Mouse (Mus musculus) midbrain, embryonic 10.5 days (tissue): ENCODE results near the gene Cfap61. TPM values are rescaled to one million over a fixed set of nuclear protein-coding genes. Genes with fewer than 3 reads are reported as not detected.
A peak's percentile ranks its signal among the peaks of the same experiment; 100 is the strongest.

ENCODE experiments used
- DNase-seq: peaks from one replicate; pipeline ENCODE4 v3.0.0-alpha.2; 2017; ENCODE audit warnings: low spot score
- H3K27ac ChIP-seq: fragments of 300-500 bp; sonication (generic); replicated peaks from 2 replicates; pipeline ENCODE4 v1.5.1; 2016; ENCODE audit warnings: mild to moderate bottlenecking
- H3K27me3 ChIP-seq: fragments of 300-500 bp; sonication (generic); 2 replicates; pipeline ENCODE4 v1.6.1; 2016; ENCODE audit warnings: low read depth, mild to moderate bottlenecking; ENCODE audit not compliant: poor library complexity, severe bottlenecking
- H3K36me3 ChIP-seq: fragments of 300-500 bp; sonication (generic); 2 replicates; pipeline ENCODE4 v1.6.1; 2016; ENCODE audit warnings: mild to moderate bottlenecking, moderate library complexity
- H3K4me1 ChIP-seq: fragments of 300-500 bp; sonication (generic); 2 replicates; pipeline ENCODE4 v1.6.1; 2016
- H3K4me3 ChIP-seq: fragments of 300-500 bp; sonication (generic); 2 replicates; pipeline ENCODE4 v1.5.1; 2016; ENCODE audit warnings: mild to moderate bottlenecking, moderate library complexity
- H3K9me3 ChIP-seq: fragments of 300-500 bp; sonication (generic); replicated peaks from 2 replicates; pipeline ENCODE4 v1.6.1; 2016; ENCODE audit warnings: mild to moderate bottlenecking
- WGBS: fragments of 180-500 bp; shearing (Covaris S2); methylation state at CpG from one replicate; pipeline ENCODE4 v1.1.7; 2016; 5-methylcytosine and 5-hydroxymethylcytosine counted together
- polyA plus RNA-seq: library from polyadenylated mRNA; unstranded; fragments of >200 nt; fragmentation: Nextera tagmentation; extraction: Ambion mirVana; gene quantifications from 2 replicates; pipeline ENCODE4 v1.2.1, GENCODE M21; 2016

The Cfap61 gene
- polyA plus RNA-seq, 1 experiment from 2014 or later: 0.75 TPM

DNA sequence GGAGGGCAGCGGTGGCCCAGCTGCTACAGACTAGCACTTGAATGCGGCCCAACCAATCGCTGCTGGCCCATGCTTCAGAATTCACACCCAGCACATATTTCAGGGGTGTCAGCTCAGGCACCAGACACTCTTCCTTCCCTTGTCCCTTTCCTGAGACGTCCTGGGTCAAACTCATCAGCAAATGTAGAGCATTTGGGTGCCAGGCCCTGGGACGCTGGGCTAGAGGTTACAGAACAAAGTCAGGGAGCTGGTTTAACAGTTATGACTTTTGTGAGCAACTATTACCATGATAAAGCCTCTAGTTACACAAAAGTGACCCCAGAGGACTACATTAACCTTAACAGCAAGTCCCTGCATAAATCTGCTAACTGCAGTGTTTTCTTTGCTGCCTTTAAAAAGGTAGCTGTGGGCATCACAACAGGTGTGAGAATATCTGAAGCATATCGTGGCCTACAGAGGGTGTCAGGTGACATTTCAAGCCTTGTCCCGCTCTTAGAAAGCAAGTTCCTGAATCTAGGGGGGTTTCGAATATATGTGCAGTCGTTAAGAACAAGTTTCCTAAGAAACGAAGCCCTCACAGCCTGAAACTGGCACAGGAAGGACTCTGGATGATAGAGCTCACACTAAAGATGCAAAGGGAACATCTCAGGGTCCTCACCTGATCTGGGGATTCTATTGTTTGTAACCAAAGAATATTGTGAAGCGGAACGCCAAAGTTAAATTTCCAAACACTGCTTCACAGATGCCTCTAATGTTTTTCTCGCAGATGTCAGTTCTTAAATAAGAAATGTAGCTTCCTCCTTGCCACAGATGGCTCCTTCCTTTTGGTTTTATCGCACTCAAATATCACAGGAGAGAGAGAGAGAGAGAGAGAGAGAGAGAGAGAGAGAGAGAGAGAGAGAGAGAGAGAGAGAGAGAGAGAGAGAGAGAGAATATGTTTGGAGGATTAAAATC lies 281.8 kb downstream of the Cfap61 start:
- 11% methylated on average over 14 of the region's 14 CpGs for WGBS
- Histone ChIP-seq H3K36me3 (no peaks in the 10 kb centered on the region), H3K4me3 (peak overlapping the region; percentile 49; the same call in 1 of the 2 replicates), H3K4me1 (peaks cover 71% of the 10 kb centered on the region), H3K9me3 (no peaks in the 10 kb centered on the region), H3K27ac (peak overlapping the region; percentile 89), H3K27me3 (peaks cover 93% of the 10 kb centered on the region)
- peak; percentile 22 for DNase-seq

DNA sequence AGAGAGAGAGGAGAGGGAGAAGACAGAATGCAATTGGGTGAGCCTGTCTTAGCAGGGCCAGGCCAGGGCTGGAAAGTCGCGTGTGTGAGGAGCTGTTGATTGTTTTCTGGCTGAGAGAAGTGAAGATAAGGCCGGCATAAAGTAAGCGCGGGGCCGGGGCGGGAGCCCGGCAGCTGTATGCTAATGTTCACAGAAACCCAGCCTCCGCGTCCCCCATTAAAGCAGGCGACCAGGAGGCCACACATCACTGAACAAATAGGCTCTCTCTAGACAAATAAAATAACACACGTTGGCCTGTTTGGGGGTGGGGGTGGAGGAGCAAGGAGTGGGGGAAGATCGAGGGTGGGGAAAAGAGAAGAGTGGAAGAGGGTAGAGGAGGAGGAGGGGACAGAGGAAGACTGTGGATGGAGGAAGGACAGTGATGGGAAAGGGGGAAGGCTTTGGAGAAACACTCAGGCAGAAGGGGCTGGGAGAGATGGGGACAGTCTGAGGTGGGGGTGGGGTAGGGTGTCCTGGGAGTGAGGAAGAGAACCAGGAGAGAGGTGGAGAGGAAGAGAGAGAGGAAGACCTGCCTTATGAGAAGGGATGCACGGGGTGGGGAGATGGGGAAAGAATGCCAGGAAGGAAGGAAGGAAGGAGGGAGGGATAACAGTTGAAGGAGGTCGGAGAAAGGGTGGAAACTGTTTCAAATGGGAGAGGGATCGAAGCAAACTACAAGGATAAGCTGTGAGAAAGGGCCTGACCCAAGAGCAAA lies 282.8 kb downstream of the Cfap61 start:
- peaks cover 98% of the 10 kb centered on the region for H3K27me3 ChIP-seq
- WGBS: 1% methylated on average over 16 of the region's 16 CpGs
- peak overlapping the region; percentile 49 for H3K4me3 ChIP-seq

DNA sequence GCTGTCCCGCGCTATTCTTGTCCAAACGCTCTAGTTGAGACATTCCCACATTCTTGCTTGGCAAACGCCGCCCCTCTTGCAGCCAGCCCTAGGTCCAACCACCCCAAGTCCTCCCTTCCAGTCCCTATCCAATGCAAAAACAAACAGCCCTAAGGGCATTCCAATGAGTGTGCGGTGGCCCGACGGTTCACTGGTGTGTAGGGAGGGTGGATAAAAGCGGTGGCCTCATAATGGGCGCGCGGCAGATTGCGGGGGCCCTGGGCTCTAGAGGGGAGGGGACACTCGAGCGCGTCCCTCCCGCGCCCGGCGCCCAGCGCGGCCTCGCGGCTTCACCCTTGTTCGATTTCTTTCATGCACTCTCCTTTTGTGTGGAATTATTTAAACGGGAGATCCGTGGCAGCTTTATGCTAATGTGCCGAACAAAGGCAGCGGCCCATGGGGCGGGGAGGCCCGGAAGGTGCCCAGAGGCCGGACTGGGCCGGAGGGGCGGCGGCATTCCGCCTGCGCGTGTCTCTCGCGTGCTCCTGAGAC lies 283.6 kb downstream of the Cfap61 start:
- peaks cover 98% of the 10 kb centered on the region for H3K27me3 ChIP-seq
- peak overlapping the region; percentile 89 for H3K27ac ChIP-seq
- peak overlapping the region; percentile 49 for H3K4me3 ChIP-seq
- H3K9me3 ChIP-seq: no peaks in the 10 kb centered on the region
- peaks cover 88% of the 10 kb centered on the region for H3K4me1 ChIP-seq
- no peaks in the 10 kb centered on the region for H3K36me3 ChIP-seq
- DNase-seq: peak; percentile 88
- under 1% methylated on average over 40 of the region's 40 CpGs for WGBS

More for the DNA sequence above, 282.8 kb downstream of the Cfap61 start:
- H3K9me3 ChIP-seq: no peaks in the 10 kb centered on the region
- DNase-seq: peak; percentile 83
- no peaks in the 10 kb centered on the region for H3K36me3 ChIP-seq
- H3K27ac ChIP-seq: peak overlapping the region; percentile 89
- H3K4me1 ChIP-seq: peaks cover 79% of the 10 kb centered on the region

DNA sequence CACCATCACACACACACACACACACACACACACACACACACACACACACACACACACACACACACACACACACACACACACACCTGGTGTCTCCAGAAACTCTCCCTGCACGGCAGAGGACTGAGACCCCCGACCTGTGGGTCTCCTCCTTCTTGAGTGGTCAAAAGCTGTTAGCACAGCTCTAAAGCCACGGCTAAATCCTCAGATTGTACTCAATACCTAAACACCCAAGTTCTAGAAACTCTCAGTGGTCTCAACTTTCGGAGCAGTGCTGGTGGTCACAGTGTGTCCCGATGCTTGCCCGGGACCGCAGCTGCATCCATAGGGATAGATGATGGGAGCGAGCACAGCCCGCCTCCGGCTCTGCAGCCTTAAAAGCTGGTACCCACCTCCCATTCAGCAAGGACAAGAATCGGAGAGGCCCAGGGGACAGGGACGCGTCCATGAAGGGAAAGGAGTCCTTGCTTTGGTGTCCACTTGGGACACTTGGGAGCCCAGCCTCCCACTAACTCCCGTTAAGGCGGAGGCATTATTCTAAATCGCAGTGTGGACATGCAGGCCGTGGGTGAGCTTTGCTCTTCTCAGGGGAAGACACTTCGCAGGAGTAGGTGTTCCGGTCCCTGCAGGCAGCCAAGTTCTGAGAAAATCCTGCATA lies 284.4 kb downstream of the Cfap61 start:
- no peaks in the 10 kb centered on the region for H3K36me3 ChIP-seq
- H3K4me1 ChIP-seq: peaks cover 95% of the 10 kb centered on the region
- peak overlapping the region; percentile 89 for H3K27ac ChIP-seq
- peak; percentile 66 for DNase-seq
- H3K27me3 ChIP-seq: peaks cover 98% of the 10 kb centered on the region
- under 1% methylated on average over 19 of the region's 19 CpGs for WGBS
- peak overlapping the region; percentile 49 for H3K4me3 ChIP-seq
- H3K9me3 ChIP-seq: no peaks in the 10 kb centered on the region

DNA sequence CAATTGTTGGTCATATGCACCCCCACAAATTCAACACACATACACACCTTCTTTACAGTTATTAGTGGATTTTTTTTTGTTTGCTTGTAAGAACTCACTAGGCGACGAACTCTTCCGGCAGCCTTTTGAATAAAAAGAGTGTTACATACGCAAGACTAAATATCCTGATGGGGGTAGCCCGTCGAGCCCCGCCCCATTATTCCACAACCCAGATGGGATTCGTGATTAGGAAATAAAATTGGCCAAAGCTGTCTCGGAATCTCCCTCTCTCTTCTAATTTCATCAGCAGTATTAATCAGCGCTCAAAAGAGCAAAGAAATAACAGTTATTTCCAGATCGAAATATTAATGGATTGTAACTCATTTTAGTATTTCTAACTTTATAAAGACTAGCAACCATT lies 285.2 kb downstream of the Cfap61 start:
- Histone ChIP-seq H3K4me1 (peaks cover 90% of the 10 kb centered on the region), H3K27me3 (peaks cover 99% of the 10 kb centered on the region), H3K9me3 (no peaks in the 10 kb centered on the region), H3K4me3 (no peak overlapping the region), H3K36me3 (no peaks in the 10 kb centered on the region), H3K27ac (no peak overlapping the region)
- no peak for DNase-seq
- 9% methylated on average over 11 of the region's 11 CpGs for WGBS

DNA sequence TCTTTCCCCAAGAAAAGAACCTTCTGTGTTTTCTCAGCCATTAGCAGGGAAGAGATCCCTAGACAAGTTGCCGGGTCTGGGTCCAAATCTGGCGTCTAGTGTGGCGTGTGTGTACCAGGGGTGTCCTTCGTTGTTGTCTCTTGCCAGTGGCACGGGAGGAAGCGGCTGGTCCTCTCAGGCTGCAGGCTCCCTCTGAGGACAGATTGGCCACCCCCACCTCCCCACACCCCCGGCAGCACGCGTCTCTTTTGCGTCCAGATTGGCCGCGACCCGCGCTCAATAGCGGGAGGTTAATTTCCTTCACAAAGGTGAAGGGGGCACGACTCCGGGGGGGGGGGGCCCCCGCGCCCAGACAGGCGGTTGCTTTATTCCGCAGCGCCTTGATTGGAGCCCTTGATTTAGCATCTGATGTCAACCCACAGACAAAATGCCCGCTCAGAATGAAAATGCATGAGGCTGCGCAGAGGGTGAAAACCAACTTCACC lies 286.0 kb downstream of the Cfap61 start:
- under 1% methylated on average over 24 of the region's 24 CpGs for WGBS
- H3K9me3 ChIP-seq: no peaks in the 10 kb centered on the region
- peaks cover 99% of the 10 kb centered on the region for H3K27me3 ChIP-seq
- peak overlapping the region; percentile 90 for H3K27ac ChIP-seq
- DNase-seq: peak; percentile 80
- peaks cover 82% of the 10 kb centered on the region for H3K4me1 ChIP-seq
- H3K4me3 ChIP-seq: peak overlapping the region; percentile 71
- H3K36me3 ChIP-seq: no peaks in the 10 kb centered on the region

DNA sequence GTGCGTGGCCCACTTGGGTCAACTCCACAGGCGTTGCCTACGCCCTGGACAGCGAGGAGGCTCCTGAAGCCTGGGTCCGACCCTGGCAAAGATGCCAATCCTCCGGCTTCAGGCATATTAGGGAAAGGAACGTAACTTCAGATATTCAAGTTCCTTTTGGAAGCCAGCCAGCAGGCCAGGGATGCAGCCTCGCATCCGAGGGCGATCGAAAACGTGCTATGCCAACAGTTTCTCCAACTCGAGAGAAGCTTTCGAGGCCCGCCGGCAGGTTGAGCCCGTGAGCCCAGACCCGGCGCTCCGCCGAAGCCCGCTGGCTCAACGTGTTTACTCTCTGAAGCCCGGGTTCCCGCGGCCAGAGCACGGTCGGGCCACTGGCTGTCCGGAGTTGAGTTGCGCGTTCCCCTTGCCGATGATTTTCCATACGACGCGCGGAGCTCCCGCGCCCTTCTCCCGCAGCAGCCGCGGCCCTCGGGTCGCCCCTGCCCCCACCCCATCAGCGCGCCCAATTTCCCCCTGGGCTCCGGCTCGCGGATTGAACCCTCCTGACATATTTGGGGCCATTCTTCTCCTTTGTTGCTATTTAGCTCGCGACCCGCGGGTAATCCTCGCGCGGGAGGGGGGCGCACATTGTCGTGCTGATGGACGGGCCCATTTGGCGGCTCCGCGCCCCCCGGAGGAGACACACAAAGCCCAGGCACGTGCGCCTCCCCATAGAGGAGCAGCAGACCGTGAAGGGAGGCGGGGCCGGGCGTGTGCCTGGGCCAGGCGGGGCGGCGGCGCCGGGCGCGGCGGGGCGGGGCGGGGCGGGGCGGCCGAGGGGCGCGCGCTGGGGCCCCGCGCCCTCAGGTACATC lies 286.7 kb downstream of the Cfap61 start, which contains the start of gene Insm1:
Gene Insm1, plus strand, starts transcription at position 846 of the 853 bp plus-strand sequence.
- Histone ChIP-seq H3K27ac (peak within 1 kb of the TSS; percentile 90), H3K27me3 (peaks cover 99% of the 10 kb centered on the region), H3K36me3 (no peaks in the 10 kb centered on the region), H3K4me1 (peaks cover 82% of the 10 kb centered on the region), H3K9me3 (no peaks in the 10 kb centered on the region), H3K4me3 (peak within 1 kb of the TSS; percentile 71)
- WGBS: under 1% methylated on average over 86 of the region's 86 CpGs
- DNase-seq: peak; percentile 88

DNA sequence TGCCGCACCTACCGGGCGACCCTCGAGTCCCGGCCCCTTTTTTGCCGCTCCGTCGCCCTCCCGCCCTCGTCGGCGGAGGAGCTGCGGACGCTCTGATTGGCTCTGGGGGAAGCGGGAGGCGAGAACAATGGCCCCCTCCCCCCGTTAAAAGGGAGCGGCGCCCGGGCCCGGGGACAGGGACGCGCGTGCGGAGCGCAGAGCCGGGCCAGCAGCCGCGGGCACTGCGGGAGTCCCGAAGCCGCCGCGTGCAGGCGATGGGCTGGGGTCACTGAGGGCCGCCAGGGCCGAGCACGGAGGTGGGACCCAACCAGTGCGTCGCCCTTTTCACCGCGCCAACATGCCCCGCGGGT lies 287.3 kb downstream of the Cfap61 start:
- Histone ChIP-seq H3K4me3 (peak overlapping the region; percentile 71), H3K27me3 (peaks cover 99% of the 10 kb centered on the region), H3K4me1 (peaks cover 82% of the 10 kb centered on the region), H3K36me3 (no peaks in the 10 kb centered on the region), H3K9me3 (no peaks in the 10 kb centered on the region), H3K27ac (peak overlapping the region; percentile 90)
- 0% methylated on average over 37 of the region's 44 CpGs for whole genome bisulfite sequencing
- peak; percentile 83 for DNase-seq

DNA sequence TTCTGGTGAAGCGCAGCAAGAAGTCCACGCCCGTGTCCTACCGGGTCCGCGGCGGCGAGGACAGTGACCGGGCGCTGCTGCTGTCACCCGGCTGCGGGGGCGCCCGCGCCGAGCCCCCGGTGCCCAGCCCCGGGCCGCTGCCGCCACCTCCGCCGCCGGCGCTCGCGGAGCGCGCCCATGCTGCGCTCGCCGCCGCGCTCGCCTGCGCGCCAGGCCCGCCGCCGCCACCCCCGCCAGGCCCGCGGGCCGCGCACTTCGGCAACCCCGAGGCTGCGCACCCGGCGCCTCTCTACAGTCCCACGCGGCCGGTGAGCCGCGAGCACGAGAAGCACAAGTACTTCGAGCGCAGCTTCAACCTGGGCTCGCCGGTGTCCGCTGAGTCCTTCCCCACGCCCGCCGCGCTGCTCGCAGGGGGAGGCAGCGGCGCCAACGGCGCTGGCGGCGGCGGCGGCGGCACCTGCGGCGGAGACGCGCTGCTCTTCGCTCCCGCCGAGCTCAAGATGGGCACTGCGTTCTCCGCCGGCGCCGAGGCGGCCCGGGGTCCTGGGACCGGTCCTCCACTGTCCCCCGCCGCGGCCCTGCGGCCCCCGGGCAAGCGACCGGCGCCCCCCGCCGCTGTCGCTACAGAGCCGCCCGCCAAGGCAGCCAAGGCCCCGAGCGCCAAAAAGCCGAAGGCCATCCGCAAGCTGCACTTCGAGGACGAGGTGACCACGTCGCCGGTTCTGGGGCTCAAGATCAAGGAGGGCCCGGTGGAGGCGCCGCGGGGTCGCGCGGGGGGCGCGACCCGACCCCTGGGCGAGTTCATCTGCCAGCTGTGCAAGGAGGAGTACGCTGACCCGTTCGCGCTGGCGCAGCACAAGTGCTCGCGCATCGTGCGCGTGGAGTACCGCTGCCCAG lies 287.9 kb downstream of the Cfap61 start:
- peaks cover 99% of the 10 kb centered on the region for H3K27me3 ChIP-seq
- peaks cover 75% of the 10 kb centered on the region for H3K4me1 ChIP-seq
- H3K27ac ChIP-seq: peak overlapping the region; percentile 90
- H3K4me3 ChIP-seq: peak overlapping the region; percentile 71
- H3K9me3 ChIP-seq: no peaks in the 10 kb centered on the region
- H3K36me3 ChIP-seq: no peaks in the 10 kb centered on the region
- WGBS: under 1% methylated on average over 128 of the region's 133 CpGs
- DNase-seq: peak; percentile 70

DNA sequence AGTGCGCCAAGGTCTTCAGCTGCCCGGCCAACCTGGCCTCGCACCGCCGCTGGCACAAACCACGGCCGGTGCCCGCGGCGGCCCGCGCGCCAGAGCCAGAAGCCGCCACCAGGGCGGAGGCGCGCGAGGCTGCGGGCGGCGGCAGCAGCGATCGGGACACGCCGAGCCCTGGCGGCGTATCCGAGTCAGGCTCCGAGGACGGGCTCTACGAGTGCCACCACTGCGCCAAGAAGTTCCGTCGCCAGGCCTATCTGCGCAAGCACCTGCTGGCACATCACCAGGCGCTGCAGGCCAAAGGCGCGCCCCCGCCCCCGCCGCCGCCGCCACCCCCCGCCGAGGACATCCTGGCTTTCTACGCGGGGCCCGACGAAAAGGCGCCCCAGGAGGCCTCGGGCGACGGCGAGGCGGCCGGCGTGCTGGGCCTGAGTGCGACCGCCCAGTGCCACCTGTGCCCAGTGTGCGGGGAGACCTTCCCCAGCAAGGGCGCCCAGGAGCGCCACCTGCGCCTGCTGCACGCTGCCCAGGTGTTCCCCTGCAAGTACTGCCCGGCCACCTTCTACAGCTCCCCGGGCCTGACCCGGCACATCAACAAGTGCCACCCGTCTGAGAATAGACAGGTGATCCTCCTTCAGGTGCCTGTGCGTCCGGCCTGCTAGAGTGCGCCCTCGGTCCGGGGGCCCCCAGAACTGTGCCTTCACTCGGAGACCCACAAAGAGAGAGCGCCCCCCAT lies 288.8 kb downstream of the Cfap61 start:
- H3K4me1 ChIP-seq: peaks cover 67% of the 10 kb centered on the region
- no peaks in the 10 kb centered on the region for H3K9me3 ChIP-seq
- peaks cover 99% of the 10 kb centered on the region for H3K27me3 ChIP-seq
- no peak for DNase-seq
- H3K4me3 ChIP-seq: peak overlapping the region; percentile 71
- WGBS: under 1% methylated on average over 75 of the region's 75 CpGs
- peak overlapping the region; percentile 90 for H3K27ac ChIP-seq
- no peaks in the 10 kb centered on the region for H3K36me3 ChIP-seq
